Mouse (Mus musculus): ENCODE measurements around the gene Phf14.

The Phf14 gene

GRCm38 (mm10) chr6:12020738-12021137, 113.1 kb downstream of the Phf14 start:
- DNase-seq (ENCODE audit: low spot score in 2 of 2): no peak

- no peak for DNase-seq (ENCODE audit: low spot score in 2 of 2)
Measured at GRCm38 (mm10) chr6:12021480-12021879, 113.9 kb downstream of the Phf14 start.

- DNase-seq (ENCODE audit: low spot score in 2 of 2): no peak
Measured at GRCm38 (mm10) chr6:12023395-12023794, 115.8 kb downstream of the Phf14 start.

GRCm38 (mm10) chr6:12026804-12027537, 119.4 kb downstream of the Phf14 start:
- DNase-seq (ENCODE audit: low spot score in 2 of 2): no peak

- DNase-seq (ENCODE audit: low spot score in 2 of 2): no peak
Measured at GRCm38 (mm10) chr6:12034561-12034960, 127.0 kb downstream of the Phf14 start.

GRCm38 (mm10) chr6:12038268-12038667, 130.7 kb downstream of the Phf14 start:
- no peak for DNase-seq (ENCODE audit: low spot score in 2 of 2)

- DNase-seq (ENCODE audit: low spot score in 2 of 2): no peak
Measured at GRCm38 (mm10) chr6:12052884-12053283, 145.3 kb downstream of the Phf14 start.

GRCm38 (mm10) chr6:12054149-12054548, 146.5 kb downstream of the Phf14 start:
- DNase-seq (ENCODE audit: low spot score in 2 of 2): no peak

GRCm38 (mm10) chr6:12058717-12059116, 151.1 kb downstream of the Phf14 start:
- no peak for DNase-seq (ENCODE audit: low spot score in 2 of 2)

GRCm38 (mm10) chr6:12059971-12060370, 152.4 kb downstream of the Phf14 start:
- no peak for DNase-seq (ENCODE audit: low spot score in 2 of 2)

- no peak for DNase-seq (ENCODE audit: low spot score in 2 of 2)
Measured at GRCm38 (mm10) chr6:12060452-12061140, 153.0 kb downstream of the Phf14 start.

GRCm38 (mm10) chr6:12067956-12068355, 160.3 kb downstream of the Phf14 start:
- no peak for DNase-seq (ENCODE audit: low spot score in 2 of 2)

- DNase-seq (ENCODE audit: low spot score in 2 of 2): no peak
Measured at GRCm38 (mm10) chr6:12069357-12069756, 161.7 kb downstream of the Phf14 start.

- DNase-seq (ENCODE audit: low spot score in 2 of 2): no peak
Measured at GRCm38 (mm10) chr6:12074599-12074998, 167.0 kb downstream of the Phf14 start.

GRCm38 (mm10) chr6:12077338-12077737, 169.7 kb downstream of the Phf14 start:
- DNase-seq (ENCODE audit: low spot score in 2 of 2): no peak

- DNase-seq (ENCODE audit: low spot score in 2 of 2): no peak
Measured at GRCm38 (mm10) chr6:12077880-12078618, 170.4 kb downstream of the Phf14 start.

- no peak for DNase-seq (ENCODE audit: low spot score in 2 of 2)
Measured at GRCm38 (mm10) chr6:12079260-12079659, 171.7 kb downstream of the Phf14 start.

- DNase-seq (ENCODE audit: low spot score in 2 of 2): no peak
Measured at GRCm38 (mm10) chr6:12080423-12080822, 172.8 kb downstream of the Phf14 start.

GRCm38 (mm10) chr6:12081722-12082121, 174.1 kb downstream of the Phf14 start:
- DNase-seq (ENCODE audit: low spot score in 2 of 2): no peak

- DNase-seq (ENCODE audit: low spot score in 2 of 2): no peak
Measured at GRCm38 (mm10) chr6:12082125-12082524, 174.5 kb downstream of the Phf14 start.

GRCm38 (mm10) chr6:12082531-12083216, 175.1 kb downstream of the Phf14 start:
- no peak for DNase-seq (ENCODE audit: low spot score in 2 of 2)

- no peak for DNase-seq (ENCODE audit: low spot score in 2 of 2)
Measured at GRCm38 (mm10) chr6:12084721-12085120, 177.1 kb downstream of the Phf14 start.

Data from frontal cortex, postnatal 36 days (tissue).